Mouse (Mus musculus) gastrocnemius, adult 2 months (tissue): ENCODE data around the gene Slc25a18. TPM values are rescaled to one million over a fixed set of nuclear protein-coding genes. Genes with fewer than 3 reads are reported as not detected.

ENCODE experiments used
- DNase-seq: peaks from one replicate; pipeline ENCODE4 v3.0.0; 2022
- H3K27ac ChIP-seq: fragments of 200-600 bp; 2 replicates; pipeline ENCODE4 v1.8.1; 2022; ENCODE audit warnings: mild to moderate bottlenecking
- H3K4me3 ChIP-seq: fragments of 200-600 bp; 2 replicates; pipeline ENCODE4 v1.8.1; 2022; ENCODE audit warnings: mild to moderate bottlenecking, moderate library complexity
- CTCF ChIP-seq: fragments of 200-600 bp; IDR thresholded peaks from 2 replicates; pipeline ENCODE4 v1.8.1; 2022; ENCODE audit warnings: antibody characterized with exemption, mild to moderate bottlenecking, moderate library complexity
- intact Hi-C: fragments of 180-260 bp; cut with DNase I; formaldehyde crosslinking; loops from one replicate; pipeline ENCODE4 v1.15.1; 2025
- microRNA-seq: library from miRNA; unstranded; fragments of <30 nt; microRNA quantifications from one replicate; pipeline ENCODE4 v1.2.0, GENCODE M21; 2021
- total RNA-seq, 2 experiments: library from RNA; stranded (reverse); gene quantifications; 2 replicates each; pipeline ENCODE4 v1.2.3; 2021

The Slc25a18 gene
- total RNA-seq, 2 experiments from 2014 or later = 0.13 to 0.20 TPM

- peak; percentile 64 for TF ChIP-seq CTCF
- intact Hi-C loops = no loop called here
- H3K4me3 ChIP-seq = peak within 1 kb of the TSS; percentile 94
Measured at GRCm38 (mm10) chr6:120835474-120836374, 62.3 kb downstream of the Slc25a18 start, which contains the start of gene Bcl2l13. Gene Bcl2l13 (plus strand): TSS chr6:120836212.

GRCm38 (mm10) chr6:120836389-120837151 is 63.2 kb downstream of the Slc25a18 start:
- TF ChIP-seq CTCF = no peak
- intact Hi-C loops = no loop called here
- DNase-seq = no peak
- Histone ChIP-seq H3K27ac (peak overlapping the region; percentile 95), H3K4me3 (peak overlapping the region; percentile 94)

More at GRCm38 (mm10) chr6:120835474-120836374, 62.3 kb downstream of the Slc25a18 start, which contains the start of gene Bcl2l13:
- H3K27ac ChIP-seq = peak within 1 kb of the TSS; percentile 95
- DNase-seq = peak; percentile 98

GRCm38 (mm10) chr6:120837152-120837530 is 63.8 kb downstream of the Slc25a18 start:
- intact Hi-C loops = no loop called here
- Histone ChIP-seq H3K27ac (peak overlapping the region; percentile 95), H3K4me3 (peak overlapping the region; percentile 94)
- no peak for DNase-seq
- TF ChIP-seq CTCF = no peak

DNA sequence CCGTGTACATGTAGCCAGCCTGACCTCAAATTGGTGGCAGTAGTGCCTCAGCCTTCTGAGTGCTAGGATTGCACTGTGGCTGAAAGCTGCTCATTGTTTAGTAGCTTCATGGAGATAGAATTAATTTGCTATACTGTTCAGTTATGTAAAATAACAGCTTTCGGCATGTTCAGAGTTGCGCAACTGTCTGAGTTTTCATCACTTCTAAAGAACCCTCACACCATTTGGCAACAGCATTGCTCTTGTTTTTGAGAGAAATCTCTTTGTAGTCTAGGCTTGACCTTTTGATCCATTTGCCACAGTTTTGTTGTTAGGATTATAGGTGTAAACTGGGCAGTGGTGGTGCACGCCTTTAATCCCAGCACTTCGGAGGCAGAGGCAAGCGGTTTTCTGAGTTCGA is 66.9 kb downstream of the Slc25a18 start:
- TF ChIP-seq CTCF = no peak
- intact Hi-C loops = no loop called here
- no peak for DNase-seq
- H3K4me3 ChIP-seq = no peak overlapping the region
- no peak overlapping the region for H3K27ac ChIP-seq

- Histone ChIP-seq H3K27ac (no peak overlapping the region), H3K4me3 (no peak overlapping the region)
- intact Hi-C loops = no loop called here
- TF ChIP-seq CTCF = no peak
- DNase-seq = no peak
Measured at GRCm38 (mm10) chr6:120841754-120842153, 68.4 kb downstream of the Slc25a18 start.

Small RNAs within 50 kb of the gene (microRNA-seq; reads per million reads assigned to microRNA genes)
- gene Gm25193 = not detected

Other genes with a start within 250 kb of the Slc25a18 start
- gene Hdhd5, start 242.3 kb upstream of the Slc25a18 start, total RNA-seq = 10 to 100 TPM; 19.4 to 28.5 TPM
- gene Cecr2, start 107.2 kb upstream of the Slc25a18 start, total RNA-seq = 10 to 100 TPM in 1 of 2 experiments, 1 to 10 TPM in 1; 9.1 to 17.0 TPM
- gene Atp6v1e1, start 49.2 kb downstream of the Slc25a18 start, total RNA-seq = 100 to 1,000 TPM; 127 to 137 TPM
- 10 to 100 TPM; 65.3 to 74.2 TPM for gene Bcl2l13, start 62.6 kb downstream of the Slc25a18 start, total RNA-seq
- gene Bid, start 143.3 kb downstream of the Slc25a18 start, total RNA-seq = under 1 TPM; 0.45 to 0.89 TPM